Mouse (Mus musculus) forebrain, embryonic 16.5 days (tissue): ENCODE results near the gene Sox2. TPM values are rescaled to one million over a fixed set of nuclear protein-coding genes. Genes with fewer than 3 reads are reported as not detected.

ENCODE experiments used
- ATAC-seq: fragments of 200-750 bp; cut with Nextera tagmentation; 2 replicates; pipeline ENCODE4 v1.8.0; 2017; ENCODE audit warnings: mild to moderate bottlenecking, moderate library complexity
- H3K27ac ChIP-seq: fragments of 300-500 bp; sonication (generic); 2 replicates; pipeline ENCODE4 v1.5.1; 2014; ENCODE audit warnings: low read length, control low read depth
- H3K27me3 ChIP-seq: fragments of 300-500 bp; sonication (generic); replicated peaks from 2 replicates; pipeline ENCODE4 v1.6.1; 2014; ENCODE audit warnings: low read length; ENCODE audit not compliant: control insufficient read depth, insufficient read depth
- H3K36me3 ChIP-seq: fragments of 300-500 bp; sonication (generic); 2 replicates; pipeline ENCODE4 v1.6.1; 2014; ENCODE audit not compliant: control insufficient read depth, insufficient read depth
- H3K4me1 ChIP-seq: fragments of 300-500 bp; sonication (generic); replicated peaks from 2 replicates; pipeline ENCODE4 v1.6.1; 2014; ENCODE audit warnings: low read length; ENCODE audit not compliant: control insufficient read depth, insufficient read depth
- H3K4me2 ChIP-seq: fragments of 300-500 bp; sonication (generic); 2 replicates; pipeline ENCODE4 v1.6.1; 2014; ENCODE audit warnings: mild to moderate bottlenecking, low read length, control low read depth
- H3K4me3 ChIP-seq: fragments of 300-500 bp; sonication (generic); replicated peaks from 2 replicates; pipeline ENCODE4 v1.5.1; 2014; ENCODE audit warnings: mild to moderate bottlenecking, low read length, control low read depth
- H3K9ac ChIP-seq: fragments of 300-500 bp; sonication (generic); replicated peaks from 2 replicates; pipeline ENCODE4 v1.6.1; 2014; ENCODE audit warnings: low read depth, low read length, control low read depth
- H3K9me3 ChIP-seq: fragments of 300-500 bp; sonication (generic); 2 replicates; pipeline ENCODE4 v1.6.1; 2016; ENCODE audit warnings: low read length; ENCODE audit not compliant: control insufficient read depth
- WGBS: fragments of 180-500 bp; shearing (Covaris S2); extraction: QIAGEN DNeasy Blood & Tissue Kit; methylation state at CpG from one replicate; pipeline ENCODE4 v1.1.7; 2014; 5-methylcytosine and 5-hydroxymethylcytosine counted together
- polyA plus RNA-seq: library from polyadenylated mRNA; unstranded; fragments of >200 nt; fragmentation: Nextera tagmentation; extraction: Ambion mirVana; gene quantifications from 2 replicates; pipeline ENCODE4 v1.2.1, GENCODE M21; 2015

The Sox2 gene
- polyA plus RNA-seq, 1 experiment from 2014 or later = 20.8 TPM

DNA sequence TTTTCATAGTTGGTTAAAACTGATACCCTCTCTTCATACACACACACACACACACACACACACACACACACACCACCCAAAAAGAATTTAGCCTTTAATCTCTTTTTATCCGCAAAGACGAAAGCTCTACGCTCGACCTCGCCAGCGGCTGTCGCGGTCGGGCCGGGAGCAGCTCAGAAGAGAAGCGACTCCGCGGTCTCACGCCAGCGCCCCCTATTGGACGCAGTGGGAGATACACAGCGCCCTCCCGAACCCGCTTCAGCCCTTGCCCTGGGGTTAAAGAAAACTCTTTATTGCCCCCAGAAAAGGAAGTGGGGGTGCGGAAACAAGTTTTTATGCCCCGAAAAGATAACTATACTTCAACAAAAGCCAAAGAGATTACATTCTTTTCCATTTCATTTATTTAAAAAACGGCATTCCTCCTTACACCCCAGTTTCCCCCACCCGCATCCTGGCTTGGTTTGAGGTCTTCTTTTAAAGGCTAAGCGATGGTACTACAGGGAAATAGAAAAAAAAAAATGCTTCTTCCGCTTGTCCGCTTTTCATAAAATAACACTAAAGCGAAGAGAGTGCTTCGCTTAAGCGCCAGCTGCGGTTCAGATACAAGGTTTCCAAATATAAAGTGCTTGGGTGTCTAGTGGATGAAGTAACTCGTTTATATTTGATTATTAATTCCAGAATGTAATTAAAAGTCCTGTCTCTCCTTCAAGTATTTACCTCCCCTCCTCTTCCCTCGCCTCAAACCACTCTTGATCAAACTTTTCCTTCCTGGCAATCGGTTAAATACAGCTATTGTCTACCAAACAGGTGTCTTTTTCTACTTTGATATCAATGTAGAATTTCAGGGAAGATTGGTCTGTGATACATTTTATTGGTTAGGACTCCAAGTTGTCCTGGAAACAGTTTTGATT is 9.3 kb upstream of the Sox2 start:
- peak; percentile 21; the same call in 1 of the 2 replicates for ATAC-seq
- H3K9ac ChIP-seq = peak overlapping the region; percentile 54
- 6% methylated on average over 33 of the region's 33 CpGs for WGBS
- H3K4me3 ChIP-seq = peak overlapping the region; percentile 44
- peaks cover 7% of the 10 kb centered on the region; the same call in 1 of the 2 replicates for H3K27me3 ChIP-seq
- H3K9me3 ChIP-seq = no peaks in the 10 kb centered on the region
- no peaks in the 10 kb centered on the region for H3K36me3 ChIP-seq
- peak overlapping the region; percentile 73 for H3K27ac ChIP-seq
- H3K4me1 ChIP-seq = peaks cover 56% of the 10 kb centered on the region
- H3K4me2 ChIP-seq = peak overlapping the region; percentile 65

DNA sequence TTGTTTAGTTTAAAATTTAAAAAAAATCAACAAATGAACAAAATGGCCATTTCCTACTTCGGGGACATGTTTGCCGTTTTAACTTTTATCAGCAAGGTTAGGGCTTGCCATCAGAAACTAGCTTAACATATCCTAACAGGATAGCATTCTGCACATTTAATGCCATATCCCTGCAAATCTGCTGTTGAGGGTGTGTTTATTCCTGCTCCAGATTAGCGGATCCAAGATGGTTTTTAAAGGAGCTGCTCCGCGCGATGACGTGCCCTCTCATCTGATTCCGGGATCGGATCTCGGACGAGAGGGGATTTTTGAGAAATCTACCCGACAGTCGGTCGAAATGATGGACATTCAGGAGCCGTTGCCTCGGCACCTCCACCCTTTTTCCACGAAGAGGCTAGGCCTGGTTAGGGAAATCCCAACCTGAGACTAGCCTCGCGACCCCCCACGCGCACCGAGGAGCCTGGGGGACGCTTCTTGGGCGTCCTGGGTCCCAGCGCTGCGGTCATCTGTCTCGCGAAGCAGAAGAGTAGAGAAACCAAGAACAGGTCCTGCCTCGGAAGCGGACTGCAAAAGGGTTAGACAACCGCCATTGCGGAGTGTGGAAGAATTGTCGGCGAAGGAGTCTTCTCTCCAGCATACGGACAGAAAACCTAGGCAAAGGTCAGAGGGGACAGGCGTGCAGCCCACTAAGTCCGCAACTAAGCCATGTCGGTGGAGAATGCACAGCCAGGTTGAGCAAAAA is 8.3 kb upstream of the Sox2 start:
- Histone ChIP-seq H3K4me3 (peak overlapping the region; percentile 44), H3K4me1 (peaks cover 61% of the 10 kb centered on the region), H3K27me3 (peaks cover 7% of the 10 kb centered on the region; the same call in 1 of the 2 replicates), H3K4me2 (peak overlapping the region; percentile 65), H3K9ac (peak overlapping the region; percentile 54), H3K27ac (peak overlapping the region; percentile 73), H3K9me3 (no peaks in the 10 kb centered on the region), H3K36me3 (no peaks in the 10 kb centered on the region)
- 1% methylated on average over 38 of the region's 38 CpGs for WGBS
- no peak for ATAC-seq

DNA sequence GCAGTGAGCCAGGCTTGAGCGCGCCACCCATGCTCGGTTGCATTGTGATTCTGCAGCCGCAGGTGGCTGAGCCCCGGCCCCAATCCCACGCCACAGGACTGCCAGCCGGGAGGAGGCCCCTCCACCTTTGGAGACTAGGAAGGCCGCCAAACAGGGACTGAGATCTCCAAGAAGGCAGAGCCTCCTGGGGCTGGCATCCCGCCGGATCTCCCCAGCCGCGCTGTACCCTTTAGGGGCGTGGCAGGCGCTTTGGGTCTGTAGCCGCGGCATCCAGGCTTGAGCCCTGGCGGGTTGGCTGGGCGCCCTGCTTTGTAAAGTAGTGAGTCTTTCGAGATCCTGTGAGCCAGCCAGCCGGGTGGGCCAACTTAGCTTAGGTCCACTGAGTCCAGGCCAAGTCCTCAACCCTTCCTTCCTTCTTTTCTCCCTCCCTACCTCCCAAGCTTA is 7.7 kb upstream of the Sox2 start:
- Histone ChIP-seq H3K4me2 (peak overlapping the region; percentile 65), H3K27ac (peak overlapping the region; percentile 73), H3K36me3 (no peaks in the 10 kb centered on the region), H3K4me1 (peaks cover 55% of the 10 kb centered on the region), H3K4me3 (peak overlapping the region; percentile 44), H3K9me3 (no peaks in the 10 kb centered on the region), H3K9ac (peak overlapping the region; percentile 54), H3K27me3 (peaks cover 7% of the 10 kb centered on the region; the same call in 1 of the 2 replicates)
- ATAC-seq = peak; percentile 73
- under 1% methylated on average over 20 of the region's 20 CpGs for WGBS

DNA sequence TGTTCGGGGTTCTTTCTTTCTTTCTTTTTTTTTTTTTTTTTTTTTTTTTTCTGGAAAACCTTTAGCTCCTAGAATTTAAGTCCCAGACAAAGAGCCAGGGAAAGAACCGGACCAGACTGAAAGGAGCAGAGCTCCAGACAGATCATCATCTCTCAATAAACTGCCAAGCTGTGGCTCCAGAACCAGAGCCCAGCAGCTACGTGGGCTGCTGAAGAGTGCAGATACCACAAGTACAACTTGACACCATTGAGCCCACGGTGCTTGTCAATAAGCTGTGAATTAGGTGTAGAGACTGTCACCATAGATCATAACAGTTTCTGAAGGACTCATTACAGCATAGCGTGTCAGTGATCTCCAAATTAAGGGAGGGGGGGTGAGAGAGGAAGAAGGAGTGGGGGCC is 7.1 kb upstream of the Sox2 start:
- 6% methylated on average over 5 of the region's 5 CpGs for WGBS
- no peak for ATAC-seq
- peaks cover 55% of the 10 kb centered on the region for H3K4me1 ChIP-seq
- peak overlapping the region; percentile 40 for H3K9ac ChIP-seq
- peak overlapping the region; percentile 65 for H3K4me2 ChIP-seq
- peak overlapping the region; percentile 44; the same call in 1 of the 2 replicates for H3K4me3 ChIP-seq
- peaks cover 7% of the 10 kb centered on the region; the same call in 1 of the 2 replicates for H3K27me3 ChIP-seq
- H3K27ac ChIP-seq = peak overlapping the region; percentile 73
- no peaks in the 10 kb centered on the region for H3K9me3 ChIP-seq
- no peaks in the 10 kb centered on the region for H3K36me3 ChIP-seq

DNA sequence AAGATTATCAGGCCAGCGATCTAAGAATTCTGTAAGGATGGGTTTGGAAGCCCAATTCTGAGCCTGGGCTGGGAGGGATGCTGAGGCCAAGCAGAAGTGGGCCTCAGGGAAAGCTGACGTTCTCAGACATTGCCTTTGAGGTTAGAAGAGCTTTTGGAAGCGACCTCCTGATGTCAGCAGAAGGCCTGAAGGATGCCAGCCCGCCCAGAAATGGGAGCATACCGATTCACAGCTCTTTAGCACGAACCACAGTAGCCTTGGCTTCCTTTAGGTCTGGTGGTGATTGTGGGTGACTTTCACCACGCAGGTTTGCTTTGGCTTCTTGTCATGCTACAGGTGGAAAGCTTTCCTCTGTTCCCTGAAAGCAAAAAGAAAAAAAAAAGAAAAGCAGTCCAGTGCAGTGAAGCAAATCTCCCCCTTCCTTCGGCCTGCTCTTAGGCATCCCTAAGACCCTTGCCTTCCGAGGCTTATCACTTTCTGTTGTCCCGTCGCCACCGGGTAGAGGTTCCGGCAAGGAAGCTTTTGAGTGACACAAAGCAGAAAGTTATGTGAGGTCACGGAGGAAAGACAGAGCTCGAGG is 6.6 kb upstream of the Sox2 start:
- Histone ChIP-seq H3K4me2 (peak overlapping the region; percentile 65), H3K4me3 (peak overlapping the region; percentile 11; the same call in 1 of the 2 replicates), H3K9ac (peak overlapping the region; percentile 40), H3K36me3 (no peaks in the 10 kb centered on the region), H3K9me3 (no peaks in the 10 kb centered on the region), H3K27me3 (peaks cover 7% of the 10 kb centered on the region; the same call in 1 of the 2 replicates), H3K4me1 (peaks cover 51% of the 10 kb centered on the region), H3K27ac (peak overlapping the region; percentile 73)
- ATAC-seq = no peak
- WGBS = 10% methylated on average over 15 of the region's 15 CpGs

DNA sequence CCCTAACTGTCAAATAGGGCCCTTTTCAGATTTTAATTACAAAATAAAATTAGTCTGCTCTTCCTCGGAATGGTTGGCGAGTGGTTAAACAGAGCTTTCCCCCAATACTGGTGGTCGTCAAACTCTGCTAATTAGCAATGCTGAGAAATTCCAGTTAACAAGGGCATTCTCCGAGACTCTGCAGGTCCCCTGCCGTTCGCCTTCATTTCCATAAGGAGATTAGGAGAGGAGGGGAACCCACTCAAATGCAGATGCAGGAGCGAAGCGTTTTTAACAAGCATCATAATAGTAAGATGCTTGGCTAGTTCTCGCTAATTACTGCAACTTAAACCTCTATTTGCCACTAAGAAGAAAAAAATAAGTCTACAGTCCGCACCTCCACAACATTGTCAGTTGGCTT is 4.0 kb upstream of the Sox2 start:
- Histone ChIP-seq H3K4me3 (0 out of 2 replicates have a peak overlapping the region, but pooled peaks have one; percentile 6), H3K36me3 (no peaks in the 10 kb centered on the region), H3K27ac (peak overlapping the region; percentile 62), H3K4me2 (peak overlapping the region; percentile 43), H3K27me3 (0 out of 2 replicates have a peak, but pooled peaks cover 2% of the 10 kb centered on the region), H3K9me3 (no peaks in the 10 kb centered on the region), H3K4me1 (peaks cover 53% of the 10 kb centered on the region), H3K9ac (peak overlapping the region; percentile 13; the same call in 1 of the 2 replicates)
- no peak for ATAC-seq
- WGBS = 4% methylated on average over 10 of the region's 10 CpGs

DNA sequence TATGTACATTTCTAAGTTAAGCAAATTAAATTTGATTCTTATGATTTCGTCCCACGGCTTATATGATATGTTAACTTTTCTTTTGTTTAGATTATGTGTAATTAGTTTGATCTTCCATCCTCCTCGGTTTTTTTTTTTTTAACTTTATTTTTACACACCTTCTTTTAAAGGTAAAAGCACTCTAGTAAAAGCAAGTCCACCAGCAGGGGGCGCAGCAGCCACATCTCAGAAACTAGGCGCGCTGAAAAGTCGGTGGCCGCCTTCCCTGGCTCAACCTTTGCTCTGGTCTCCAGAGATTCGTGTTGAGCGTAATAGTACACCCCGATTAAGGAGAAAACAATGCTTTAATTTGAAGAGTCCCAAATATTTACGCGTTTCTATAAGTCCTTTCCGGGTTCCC is 2.5 kb upstream of the Sox2 start:
- ATAC-seq = no peak
- Histone ChIP-seq H3K27ac (peak overlapping the region; percentile 80), H3K4me1 (peaks cover 45% of the 10 kb centered on the region), H3K27me3 (0 out of 2 replicates have a peak, but pooled peaks cover under 1% of the 10 kb centered on the region), H3K36me3 (no peaks in the 10 kb centered on the region), H3K9ac (no peak overlapping the region), H3K4me3 (no peak overlapping the region), H3K4me2 (peak overlapping the region; percentile 56), H3K9me3 (no peaks in the 10 kb centered on the region)
- WGBS = under 1% methylated on average over 14 of the region's 14 CpGs

DNA sequence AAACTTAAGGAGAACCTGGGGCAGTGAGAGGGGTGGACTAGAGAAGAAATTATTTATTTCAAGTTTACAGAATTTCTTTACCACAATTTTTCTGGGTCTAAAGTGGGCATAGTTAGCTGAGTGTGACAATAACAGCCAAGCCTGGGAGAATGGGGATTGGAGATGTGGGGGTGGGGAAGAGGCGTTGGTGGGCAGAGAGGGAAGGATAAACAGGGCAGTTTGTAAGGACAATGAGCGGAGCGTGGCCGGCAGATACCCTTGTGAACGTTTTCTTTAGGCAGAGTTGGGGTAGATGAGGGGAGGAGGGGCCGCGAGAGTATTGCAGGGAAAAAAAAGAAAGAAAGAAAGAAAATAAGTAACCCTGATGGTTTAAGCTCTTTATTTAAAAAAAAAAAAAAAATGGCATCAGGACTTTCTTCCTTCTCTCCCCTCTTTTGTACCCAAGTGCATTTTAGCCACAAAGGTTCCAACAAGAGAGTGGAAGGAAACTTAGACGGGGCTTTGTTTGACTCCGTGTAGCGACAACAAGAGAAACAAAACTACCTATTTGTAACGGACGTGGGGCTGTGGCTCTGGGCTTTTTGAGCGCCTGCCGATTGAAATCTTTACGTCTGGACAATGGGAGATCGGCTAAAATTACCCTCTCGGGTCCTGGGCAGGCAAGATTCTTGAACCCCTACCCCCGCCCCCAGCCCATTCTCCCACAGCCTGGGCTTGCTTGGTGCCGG is 1.9 kb upstream of the Sox2 start:
- Histone ChIP-seq H3K4me1 (peaks cover 41% of the 10 kb centered on the region), H3K9ac (peak overlapping the region; percentile 57), H3K27ac (peak overlapping the region; percentile 80), H3K36me3 (no peaks in the 10 kb centered on the region), H3K4me2 (peak overlapping the region; percentile 56), H3K9me3 (no peaks in the 10 kb centered on the region), H3K4me3 (peak overlapping the region; percentile 68), H3K27me3 (no peaks in the 10 kb centered on the region)
- under 1% methylated on average over 19 of the region's 19 CpGs for WGBS
- no peak for ATAC-seq
